Mouse (Mus musculus): ENCODE data around the gene Znfx1. TPM values are rescaled to one million over a fixed set of nuclear protein-coding genes. Genes with fewer than 3 reads are reported as not detected.

The Znfx1 gene
- polyA plus RNA-seq, 2 experiments, result 6.7 to 7.7 TPM

GRCm38 (mm10) chr2:167055386-167055785 lies 7.4 kb downstream of the Znfx1 start:
- no peak overlapping the region for H3K4me2 ChIP-seq (ENCODE audit: low read depth)
- no peak overlapping the region for H3K27ac ChIP-seq
- no peaks in the 10 kb centered on the region for H3K27me3 ChIP-seq (ENCODE audit: control insufficient read depth, insufficient read depth, low read length)
- H3K4me3 ChIP-seq (ENCODE audit: insufficient read depth in 1 of 2, low read depth in 2 of 2, low read length in 2 of 2), result no peak overlapping the region
- peaks cover 61% of the 10 kb centered on the region for H3K36me3 ChIP-seq (replicated peaks; ENCODE audit: control insufficient read depth, insufficient read depth, low read depth)
- TF ChIP-seq EP300 (IDR thresholded peaks at IDR 0.05; ENCODE audit: low read depth) (no peak), CTCF (IDR thresholded peaks at IDR 0.05; ENCODE audit: low read depth) (no peak)
- no peak overlapping the region for H3K9ac ChIP-seq (replicated peaks)
- WGBS (ENCODE audit: insufficient replicate concordance), result 81% methylated on average over 15 of the region's 15 CpGs
- H3K4me1 ChIP-seq (replicated peaks; ENCODE audit: control insufficient read depth in 2 of 2, insufficient read depth in 2 of 2, low read length in 1 of 2), result peaks cover 10 to 15% of the 10 kb centered on the region in 2 experiments
- no peaks in the 10 kb centered on the region for H3K9me3 ChIP-seq (ENCODE audit: control insufficient read depth, low read length)
- ATAC-seq (ENCODE audit: insufficient read depth) (no peak), DNase-seq (ENCODE audit: low read depth in 3 of 3, low spot score in 3 of 3) (no peak)

GRCm38 (mm10) chr2:167053127-167053844 lies 9.5 kb downstream of the Znfx1 start:
- TF ChIP-seq EP300 (IDR thresholded peaks at IDR 0.05; ENCODE audit: low read depth) (no peak), CTCF (IDR thresholded peaks at IDR 0.05; ENCODE audit: low read depth) (no peak)
- no peaks in the 10 kb centered on the region for H3K27me3 ChIP-seq (ENCODE audit: control insufficient read depth, insufficient read depth, low read length)
- peak overlapping the region; percentile 11 for H3K4me2 ChIP-seq (ENCODE audit: low read depth)
- H3K9me3 ChIP-seq (ENCODE audit: control insufficient read depth, low read length), result no peaks in the 10 kb centered on the region
- ATAC-seq (ENCODE audit: insufficient read depth) (peak; percentile 12; the same call in 1 of the 2 replicates), DNase-seq (ENCODE audit: low read depth in 3 of 3, low spot score in 3 of 3) (no peak)
- no peak overlapping the region for H3K4me3 ChIP-seq (ENCODE audit: insufficient read depth in 1 of 2, low read depth in 2 of 2, low read length in 2 of 2)
- no peak overlapping the region for H3K9ac ChIP-seq (replicated peaks)
- 63% methylated on average over 9 of the region's 9 CpGs for WGBS (ENCODE audit: insufficient replicate concordance)
- peaks cover 74% of the 10 kb centered on the region for H3K36me3 ChIP-seq (replicated peaks; ENCODE audit: control insufficient read depth, insufficient read depth, low read depth)
- peaks cover 6 to 8% of the 10 kb centered on the region in 2 experiments for H3K4me1 ChIP-seq (replicated peaks; ENCODE audit: control insufficient read depth in 2 of 2, insufficient read depth in 2 of 2, low read length in 1 of 2)
- H3K27ac ChIP-seq, result no peak overlapping the region

GRCm38 (mm10) chr2:167048698-167049358 lies 14.0 kb downstream of the Znfx1 start:
- Histone ChIP-seq H3K36me3 (replicated peaks; ENCODE audit: control insufficient read depth, insufficient read depth, low read depth) (peaks cover 70% of the 10 kb centered on the region), H3K4me1 (replicated peaks; ENCODE audit: control insufficient read depth in 2 of 2, insufficient read depth in 2 of 2, low read length in 1 of 2) (peaks cover 18 to 20% of the 10 kb centered on the region in 2 experiments), H3K9ac (replicated peaks) (no peak overlapping the region), H3K27me3 (ENCODE audit: control insufficient read depth, insufficient read depth, low read length) (no peaks in the 10 kb centered on the region), H3K4me2 (ENCODE audit: low read depth) (no peak overlapping the region), H3K9me3 (ENCODE audit: control insufficient read depth, low read length) (no peaks in the 10 kb centered on the region), H3K4me3 (ENCODE audit: insufficient read depth in 1 of 2, low read depth in 2 of 2, low read length in 2 of 2) (no peak overlapping the region), H3K27ac (no peak overlapping the region)
- no peak for TF ChIP-seq EP300 (IDR thresholded peaks at IDR 0.05; ENCODE audit: low read depth)
- TF ChIP-seq CTCF (IDR thresholded peaks at IDR 0.05; ENCODE audit: low read depth), result no peak
- ATAC-seq (ENCODE audit: insufficient read depth) (no peak), DNase-seq (ENCODE audit: low read depth in 3 of 3, low spot score in 3 of 3) (no peak)
- 80% methylated on average over 8 of the region's 8 CpGs for WGBS (ENCODE audit: insufficient replicate concordance)

- no peak for TF ChIP-seq EP300 (IDR thresholded peaks at IDR 0.05; ENCODE audit: low read depth)
- no peak for TF ChIP-seq CTCF (IDR thresholded peaks at IDR 0.05; ENCODE audit: low read depth)
- Histone ChIP-seq H3K27ac (no peak overlapping the region), H3K9me3 (ENCODE audit: control insufficient read depth, low read length) (no peaks in the 10 kb centered on the region), H3K4me3 (ENCODE audit: insufficient read depth in 1 of 2, low read depth in 2 of 2, low read length in 2 of 2) (no peak overlapping the region), H3K36me3 (replicated peaks; ENCODE audit: control insufficient read depth, insufficient read depth, low read depth) (peaks cover 67% of the 10 kb centered on the region), H3K4me2 (ENCODE audit: low read depth) (no peak overlapping the region), H3K9ac (replicated peaks) (no peak overlapping the region), H3K27me3 (ENCODE audit: control insufficient read depth, insufficient read depth, low read length) (no peaks in the 10 kb centered on the region), H3K4me1 (replicated peaks; ENCODE audit: control insufficient read depth in 2 of 2, insufficient read depth in 2 of 2, low read length in 1 of 2) (peaks cover 17 to 19% of the 10 kb centered on the region in 2 experiments)
- WGBS (ENCODE audit: insufficient replicate concordance), result 90% methylated on average over 10 of the region's 10 CpGs
- DNase-seq (ENCODE audit: low read depth in 3 of 3, low spot score in 3 of 3), result no peak
- ATAC-seq (ENCODE audit: insufficient read depth), result no peak
Observed at GRCm38 (mm10) chr2:167048223-167048622, 14.6 kb downstream of the Znfx1 start.

GRCm38 (mm10) chr2:167043400-167044121 lies 19.3 kb downstream of the Znfx1 start:
- H3K36me3 ChIP-seq (replicated peaks; ENCODE audit: control insufficient read depth, insufficient read depth, low read depth), result peaks cover 84% of the 10 kb centered on the region
- H3K4me3 ChIP-seq (ENCODE audit: insufficient read depth in 1 of 2, low read depth in 2 of 2, low read length in 2 of 2), result peak overlapping the region; percentile 36 to 62
- H3K4me1 ChIP-seq (replicated peaks; ENCODE audit: control insufficient read depth in 2 of 2, insufficient read depth in 2 of 2, low read length in 1 of 2), result peaks cover 34 to 49% of the 10 kb centered on the region in 2 experiments
- no peaks in the 10 kb centered on the region for H3K9me3 ChIP-seq (ENCODE audit: control insufficient read depth, low read length)
- H3K27ac ChIP-seq, result peak overlapping the region; percentile 91
- ATAC-seq (ENCODE audit: insufficient read depth) (peak; percentile 99), DNase-seq (ENCODE audit: low read depth in 3 of 3, low spot score in 3 of 3) (peak; percentile 94 to 96 (median 95))
- H3K4me2 ChIP-seq (ENCODE audit: low read depth), result peak overlapping the region; percentile 67
- peak; percentile 98 for TF ChIP-seq EP300 (IDR thresholded peaks at IDR 0.05; ENCODE audit: low read depth)
- TF ChIP-seq CTCF (IDR thresholded peaks at IDR 0.05; ENCODE audit: low read depth), result peak; percentile 54
- 32% methylated on average over 12 of the region's 12 CpGs for WGBS (ENCODE audit: insufficient replicate concordance)
- no peaks in the 10 kb centered on the region for H3K27me3 ChIP-seq (ENCODE audit: control insufficient read depth, insufficient read depth, low read length)
- peak overlapping the region; percentile 65 for H3K9ac ChIP-seq (replicated peaks)

Measured in liver, embryonic 14.5 days (tissue).